Comparison of ENCODE assay signal across 9 mouse cellular contexts in genomic region chr10:80019471-80020131, GRCm38 (mm10). TPM values are rescaled to one million over a fixed set of nuclear protein-coding genes. Genes with fewer than 3 reads are reported as not detected.
DNase-seq lines count a peak whose midpoint lies in the region; ATAC-seq and TF ChIP-seq lines count a peak whose summit lies in the region.
"Had no signal": no experiment of that assay in that cellular context is flagged by ENCODE, and none has a peak within 500 bp of the region (broad histone marks: within the 10 kb centered on the region; RNA-seq: fewer than 3 reads in every experiment).

No protein-coding gene starts in this region.

- intact Hi-C loops in heart, adult 2 months (cut with DNase I): loop anchor here (2.0 kb wide), 1 partner anchor 17 kb away; no protein-coding TSS in a partner anchor
- intact Hi-C loops in heart, postnatal 25 days (cut with DNase I): loop anchor here (2.0 kb wide), 1 partner anchor 13 kb away; no protein-coding TSS in a partner anchor

- peak overlapping the region; percentile 14 for H3K4me2 ChIP-seq in hindbrain, embryonic 12.5 days (replicated peaks)
- peak overlapping the region; percentile 39 for H3K4me2 ChIP-seq in lung, postnatal 0 days (replicated peaks; ENCODE audit: low read depth, low read length)

- H3K27ac ChIP-seq in heart, adult 2 months: peak overlapping the region; percentile 71
- H3K27ac ChIP-seq in hindbrain, embryonic 12.5 days: no peak overlapping the region
- H3K27ac ChIP-seq in lung, postnatal 0 days (ENCODE audit: low read length): peak overlapping the region; percentile 81

- peaks cover 1% of the 10 kb centered on the region; the same call in 1 of the 2 replicates for H3K4me1 ChIP-seq in heart, adult 2 months (ENCODE audit: control insufficient read depth, insufficient read depth, low read length)
- peaks cover 10% of the 10 kb centered on the region for H3K4me1 ChIP-seq in hindbrain, embryonic 12.5 days
- peaks cover 16% of the 10 kb centered on the region for H3K4me1 ChIP-seq in lung, postnatal 0 days (ENCODE audit: insufficient read depth, low read depth, low read length)

- H3K9me3 ChIP-seq in hindbrain, embryonic 12.5 days (replicated peaks): 0 out of 2 replicates have a peak, but pooled peaks cover 5% of the 10 kb centered on the region
- H3K9me3 ChIP-seq in lung, postnatal 0 days (ENCODE audit: low read length): no peaks in the 10 kb centered on the region

- 47% methylated on average over 20 of the region's 20 CpGs for WGBS in heart, adult 2 months
- WGBS in hindbrain, embryonic 12.5 days: 8% methylated on average over 20 of the region's 20 CpGs
- 18% methylated on average over 20 of the region's 20 CpGs for WGBS in lung, postnatal 0 days

- no peaks in the 10 kb centered on the region for H3K79me2 ChIP-seq in heart, adult 2 months (replicated peaks; ENCODE audit: control insufficient read depth, insufficient read depth, low read length)

- H3K4me3 ChIP-seq in heart, adult 2 months: no peak overlapping the region; the same call in 1 of the 2 replicates
- H3K4me3 ChIP-seq in hindbrain, embryonic 12.5 days: peak overlapping the region; percentile 4; the same call in 1 of the 2 replicates
- H3K4me3 ChIP-seq in lung, postnatal 0 days (ENCODE audit: low read depth, low read length): no peak overlapping the region

- H3K27me3 ChIP-seq in heart, adult 2 months (ENCODE audit: control insufficient read depth, insufficient read depth, low read length): no peaks in the 10 kb centered on the region
- H3K27me3 ChIP-seq in hindbrain, embryonic 12.5 days: peaks cover 52% of the 10 kb centered on the region
- no peaks in the 10 kb centered on the region for H3K27me3 ChIP-seq in lung, postnatal 0 days (replicated peaks; ENCODE audit: insufficient read depth, low read length)

- DNase-seq in heart, adult 2 months: peak; percentile 50 to 59
- no peak for DNase-seq in heart, postnatal 25 days (ENCODE audit: low spot score)
- DNase-seq in embryo, embryonic 11 days: peak; percentile 74
- peak; percentile 62 for DNase-seq in lung, postnatal 0 days (ENCODE audit: low spot score)
- DNase-seq in urinary bladder, postnatal 36 days (ENCODE audit: low spot score in 2 of 2): no peak
- DNase-seq in right cerebral cortex, adult 2 months (ENCODE audit: low spot score in 2 of 2): no peak
- no peak for DNase-seq in layer of hippocampus, postnatal 25 days (ENCODE audit: extremely low spot score in 1 of 2, low spot score in 1 of 2)
- DNase-seq: cerebellum, adult 18-20 months had no signal

- H3K9ac ChIP-seq in heart, adult 2 months (ENCODE audit: low read depth, low read length): peak overlapping the region; percentile 15; the same call in 1 of the 2 replicates
- peak overlapping the region; percentile 32; the same call in 1 of the 2 replicates for H3K9ac ChIP-seq in hindbrain, embryonic 12.5 days
- H3K9ac ChIP-seq in lung, postnatal 0 days (replicated peaks; ENCODE audit: low read depth): peak overlapping the region; percentile 23; the same call in 1 of the 2 replicates

- TF ChIP-seq POLR2A in heart, adult 2 months (IDR thresholded peaks at IDR 0.05; ENCODE audit: insufficient read depth, low read depth, low read length): no peak

- no peak for TF ChIP-seq EP300 in heart, adult 2 months (IDR thresholded peaks at IDR 0.05; ENCODE audit: insufficient read depth, low read depth, low read length)
- no peak for TF ChIP-seq EP300 in lung, postnatal 0 days (IDR thresholded peaks at IDR 0.05)

- H3K36me3 ChIP-seq in heart, adult 2 months (ENCODE audit: control insufficient read depth, insufficient read depth, low read length): no peaks in the 10 kb centered on the region
- no peaks in the 10 kb centered on the region for H3K36me3 ChIP-seq in hindbrain, embryonic 12.5 days
- no peaks in the 10 kb centered on the region for H3K36me3 ChIP-seq in lung, postnatal 0 days (ENCODE audit: insufficient read depth, low read length)

- ATAC-seq in hindbrain, embryonic 12.5 days (ENCODE audit: low FRiP score): peak; percentile 54; the same call in 1 of the 2 replicates
- peak; percentile 42 for ATAC-seq in lung, postnatal 0 days

- TF ChIP-seq CTCF in heart, adult 2 months (IDR thresholded peaks at IDR 0.05): peak; percentile 37
- peak; percentile 33; the same call in 1 of the 2 replicates for TF ChIP-seq CTCF in lung, postnatal 0 days (IDR thresholded peaks at IDR 0.05)

RNA-seq across cellular contexts. Expression of gene Arhgap45, which starts 3.1 kb away (rescaled TPM):
- 1 to 10 TPM; 3.5 to 5.1 TPM for total RNA-seq in heart, adult 2 months (2021)
- polyA plus RNA-seq in heart, adult 2 months (2012; rRNA removed): 8.9 and 16.6 TPM in 2 replicates
- total RNA-seq in heart, postnatal 25 days (2021): 1 to 10 TPM; 4.7 to 4.9 TPM
- polyA plus RNA-seq in hindbrain, embryonic 12.5 days (2016; fragmentation: Nextera tagmentation; extraction: Ambion mirVana): 8.7 and 8.9 TPM in 2 replicates
- 20.1 and 22.2 TPM in 2 replicates for polyA plus RNA-seq in lung, postnatal 0 days (2015; fragmentation: Nextera tagmentation; extraction: Ambion mirVana)
- 1 to 10 TPM; 3.3 to 4.3 TPM for total RNA-seq in layer of hippocampus, postnatal 25 days (2021)

RNA-seq across cellular contexts. Expression of gene Polr2e, which starts 20.0 kb away (rescaled TPM):
- total RNA-seq in heart, adult 2 months (2021): 10 to 100 TPM; 78.3 to 89.8 TPM
- 182 and 194 TPM in 2 replicates for polyA plus RNA-seq in heart, adult 2 months (2012; rRNA removed)
- 10 to 100 TPM; 79.3 to 81.2 TPM for total RNA-seq in heart, postnatal 25 days (2021)
- 163 and 171 TPM in 2 replicates for polyA plus RNA-seq in hindbrain, embryonic 12.5 days (2016; fragmentation: Nextera tagmentation; extraction: Ambion mirVana)
- polyA plus RNA-seq in lung, postnatal 0 days (2015; fragmentation: Nextera tagmentation; extraction: Ambion mirVana): 178 and 202 TPM in 2 replicates
- total RNA-seq in layer of hippocampus, postnatal 25 days (2021): 10 to 100 TPM; 86.6 to 91.0 TPM

RNA-seq across cellular contexts. Expression of gene Abca7, which starts 23.3 kb away (rescaled TPM):
- 1 to 10 TPM; 6.6 to 8.0 TPM for total RNA-seq in heart, adult 2 months (2021)
- 9.2 and 10.8 TPM in 2 replicates for polyA plus RNA-seq in heart, adult 2 months (2012; rRNA removed)
- total RNA-seq in heart, postnatal 25 days (2021): 1 to 10 TPM; 6.5 to 6.7 TPM
- polyA plus RNA-seq in hindbrain, embryonic 12.5 days (2016; fragmentation: Nextera tagmentation; extraction: Ambion mirVana): 6.9 and 7.7 TPM in 2 replicates
- 5.5 and 6.5 TPM in 2 replicates for polyA plus RNA-seq in lung, postnatal 0 days (2015; fragmentation: Nextera tagmentation; extraction: Ambion mirVana)
- 10 to 100 TPM in 1 of 2 experiments, 1 to 10 TPM in 1; 9.6 to 10.2 TPM for total RNA-seq in layer of hippocampus, postnatal 25 days (2021)

RNA-seq across cellular contexts. Expression of gene Gpx4, which starts 27.4 kb away (rescaled TPM):
- total RNA-seq in heart, adult 2 months (2021): 1,000 to 10,000 TPM in 1 of 2 experiments, 100 to 1,000 TPM in 1; 832 to 1,055 TPM
- polyA plus RNA-seq in heart, adult 2 months (2012; rRNA removed): 860 and 993 TPM in 2 replicates
- total RNA-seq in heart, postnatal 25 days (2021): 100 to 1,000 TPM; 691 to 812 TPM
- 449 and 484 TPM in 2 replicates for polyA plus RNA-seq in hindbrain, embryonic 12.5 days (2016; fragmentation: Nextera tagmentation; extraction: Ambion mirVana)
- polyA plus RNA-seq in lung, postnatal 0 days (2015; fragmentation: Nextera tagmentation; extraction: Ambion mirVana): 1,058 and 1,082 TPM in 2 replicates
- 100 to 1,000 TPM; 486 to 515 TPM for total RNA-seq in layer of hippocampus, postnatal 25 days (2021)

RNA-seq across cellular contexts. Expression of gene Cnn2, which starts 31.2 kb away (rescaled TPM):
- 10 to 100 TPM; 30.2 to 39.3 TPM for total RNA-seq in heart, adult 2 months (2021)
- polyA plus RNA-seq in heart, adult 2 months (2012; rRNA removed): 52.5 and 60.7 TPM in 2 replicates
- 10 to 100 TPM; 35.9 to 36.6 TPM for total RNA-seq in heart, postnatal 25 days (2021)
- polyA plus RNA-seq in hindbrain, embryonic 12.5 days (2016; fragmentation: Nextera tagmentation; extraction: Ambion mirVana): 178 and 204 TPM in 2 replicates
- 483 and 567 TPM in 2 replicates for polyA plus RNA-seq in lung, postnatal 0 days (2015; fragmentation: Nextera tagmentation; extraction: Ambion mirVana)
- total RNA-seq in layer of hippocampus, postnatal 25 days (2021): 1 to 10 TPM; 5.8 to 6.0 TPM

Comparison
In these comparisons a context has a peak if more than half of its experiments do, and no peak if none do; other contexts are left out.
1. DNase-seq: peak in heart, adult 2 months (2 of 2), embryo, embryonic 11 days (single experiment) and lung, postnatal 0 days (single experiment); none in heart, postnatal 25 days (single experiment), urinary bladder, postnatal 36 days (0 of 2), right cerebral cortex, adult 2 months (0 of 2) and layer of hippocampus, postnatal 25 days (0 of 2).
2. Peak in every context shown above with its lines, with median percentiles within 50 percentile points of each other: H3K9ac ChIP-seq.